ENCODE assay signal across 8 mouse cellular contexts in the genomic region with DNA sequence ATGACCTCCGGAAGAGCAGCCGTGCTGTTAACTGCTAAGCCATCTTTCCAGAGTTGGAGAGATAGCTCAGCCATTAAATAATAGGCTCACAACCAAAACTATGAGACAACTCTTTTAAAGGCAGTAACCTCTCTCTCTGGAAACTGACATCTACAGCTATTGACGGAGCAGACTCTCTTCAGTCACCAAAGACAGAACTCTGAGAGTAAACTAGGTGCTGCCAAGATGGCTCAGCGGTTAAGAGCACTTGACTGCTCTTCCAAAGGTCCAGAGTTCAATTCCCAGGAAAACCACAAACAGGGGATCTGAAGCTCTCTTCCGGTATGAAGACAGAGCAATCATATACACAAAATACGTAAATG. TPM values are rescaled to one million over a fixed set of nuclear protein-coding genes. Genes with fewer than 3 reads are reported as not detected.
A peak's percentile ranks its signal among the peaks of the same experiment; 100 is the strongest.
DNase-seq lines count a peak whose midpoint lies in the region; ATAC-seq and TF ChIP-seq lines count a peak whose summit lies in the region.

No protein-coding gene starts in this region.

- H3K36me3 ChIP-seq in embryonic facial prominence, embryonic 14.5 days (ENCODE audit: control insufficient read depth, insufficient read depth, low read length): no peaks in the 10 kb centered on the region; the same call in 1 of the 2 replicates
- no peaks in the 10 kb centered on the region for H3K36me3 ChIP-seq in intestine, postnatal 0 days (ENCODE audit: control insufficient read depth, insufficient read depth)
- H3K36me3 ChIP-seq in neural tube, embryonic 13.5 days: no peaks in the 10 kb centered on the region

- H3K27me3 ChIP-seq in embryonic facial prominence, embryonic 14.5 days (replicated peaks; ENCODE audit: control insufficient read depth, insufficient read depth, low read length): no peaks in the 10 kb centered on the region
- no peaks in the 10 kb centered on the region; the same call in 1 of the 2 replicates for H3K27me3 ChIP-seq in intestine, postnatal 0 days (replicated peaks; ENCODE audit: control insufficient read depth, insufficient read depth, low read length)
- no peaks in the 10 kb centered on the region for H3K27me3 ChIP-seq in neural tube, embryonic 13.5 days

- TF ChIP-seq CTCF in lung, adult 2 months (IDR thresholded peaks at IDR 0.05; ENCODE audit: insufficient read depth, low read length): no peak
- no peak for TF ChIP-seq CTCF in intestine, postnatal 0 days (IDR thresholded peaks at IDR 0.05; ENCODE audit: low read depth)

- peak overlapping the region; percentile 50 for H3K4me3 ChIP-seq in lung, adult 2 months (replicated peaks; ENCODE audit: extremely low read depth, low read depth, low read length)
- peak overlapping the region; percentile 63 for H3K4me3 ChIP-seq in embryonic facial prominence, embryonic 14.5 days (ENCODE audit: low read depth, low read length)
- H3K4me3 ChIP-seq in intestine, postnatal 0 days (ENCODE audit: low read depth, low read length): peak overlapping the region; percentile 70
- H3K4me3 ChIP-seq in neural tube, embryonic 13.5 days: peak overlapping the region; percentile 91

- peak overlapping the region; percentile 39; the same call in 1 of the 2 replicates for H3K9ac ChIP-seq in embryonic facial prominence, embryonic 14.5 days (ENCODE audit: low read depth, low read length)
- H3K9ac ChIP-seq in intestine, postnatal 0 days (ENCODE audit: low read depth, low read length): no peak overlapping the region
- H3K9ac ChIP-seq in neural tube, embryonic 13.5 days: peak overlapping the region; percentile 91

- no peak for DNase-seq in lung, adult 2 months
- DNase-seq in lung, postnatal 4 days: no peak
- no peak for DNase-seq in embryonic facial prominence, embryonic 14.5 days (ENCODE audit: low spot score)
- no peak for DNase-seq in gastrocnemius, adult 18-20 months (ENCODE audit: low spot score)
- no peak for DNase-seq in thymus, postnatal 0 days (ENCODE audit: low spot score)

- H3K27ac ChIP-seq in embryonic facial prominence, embryonic 14.5 days (replicated peaks; ENCODE audit: low read depth, low read length): no peak overlapping the region; the same call in 1 of the 2 replicates
- H3K27ac ChIP-seq in intestine, postnatal 0 days (ENCODE audit: low read depth, low read length): 0 out of 2 replicates have a peak overlapping the region, but pooled peaks have one; percentile 88
- peak overlapping the region; percentile 91; the same call in 1 of the 2 replicates for H3K27ac ChIP-seq in neural tube, embryonic 13.5 days (replicated peaks)

- H3K4me2 ChIP-seq in embryonic facial prominence, embryonic 14.5 days (ENCODE audit: low read depth, low read length): peak overlapping the region; percentile 76
- peak overlapping the region; percentile 85 for H3K4me2 ChIP-seq in intestine, postnatal 0 days (replicated peaks; ENCODE audit: low read depth)
- peak overlapping the region; percentile 95 for H3K4me2 ChIP-seq in neural tube, embryonic 13.5 days

- TF ChIP-seq POLR2A in lung, adult 2 months (IDR thresholded peaks at IDR 0.05; ENCODE audit: borderline replicate concordance, extremely low read depth, low read depth, low read length): no peak

- no peak for ATAC-seq in embryonic facial prominence, embryonic 14.5 days (ENCODE audit: low read depth)
- peak; percentile 35 for ATAC-seq in intestine, postnatal 0 days
- ATAC-seq in neural tube, embryonic 13.5 days (ENCODE audit: low read depth): no peak; the same call in 1 of the 2 replicates
- no peak for ATAC-seq in frontal cortex, adult (ENCODE audit: low TSS enrichment)

- 13% methylated on average over 6 of the region's 6 CpGs for WGBS in lung, adult 2 months
- WGBS in embryonic facial prominence, embryonic 14.5 days: 18% methylated on average over 6 of the region's 6 CpGs
- 18% methylated on average over 6 of the region's 6 CpGs for WGBS in intestine, postnatal 0 days
- WGBS in neural tube, embryonic 13.5 days: 20% methylated on average over 6 of the region's 6 CpGs

- H3K9me3 ChIP-seq in embryonic facial prominence, embryonic 14.5 days (ENCODE audit: control insufficient read depth, low read length): no peaks in the 10 kb centered on the region
- H3K9me3 ChIP-seq in intestine, postnatal 0 days (ENCODE audit: control insufficient read depth): no peaks in the 10 kb centered on the region
- H3K9me3 ChIP-seq in neural tube, embryonic 13.5 days: no peaks in the 10 kb centered on the region

- 0 out of 2 replicates have a peak, but pooled peaks cover 4% of the 10 kb centered on the region for H3K4me1 ChIP-seq in lung, adult 2 months (ENCODE audit: control insufficient read depth, insufficient read depth, low read length)
- peaks cover 11% of the 10 kb centered on the region for H3K4me1 ChIP-seq in embryonic facial prominence, embryonic 14.5 days (ENCODE audit: control insufficient read depth, insufficient read depth, low read length)
- no peaks in the 10 kb centered on the region for H3K4me1 ChIP-seq in intestine, postnatal 0 days (replicated peaks; ENCODE audit: control insufficient read depth, insufficient read depth, low read length)
- H3K4me1 ChIP-seq in neural tube, embryonic 13.5 days (replicated peaks): peaks cover 24% of the 10 kb centered on the region

RNA-seq across cellular contexts. Expression of a gene that starts 0.4 kb away (rescaled TPM):
- polyA plus RNA-seq in lung, adult 2 months (2012; rRNA removed): 195 and 264 TPM in 2 replicates
- polyA plus RNA-seq in embryonic facial prominence, embryonic 14.5 days (2014; fragmentation: Nextera tagmentation; extraction: Ambion mirVana): 78.0 and 81.0 TPM in 2 replicates
- polyA plus RNA-seq in intestine, postnatal 0 days (2015; fragmentation: Nextera tagmentation; extraction: Ambion mirVana): 58.4 and 59.8 TPM in 2 replicates
- polyA plus RNA-seq in neural tube, embryonic 13.5 days (2015; fragmentation: Nextera tagmentation; extraction: Ambion mirVana): 80.2 and 85.5 TPM in 2 replicates
- 10 to 100 TPM; 46.7 to 51.6 TPM for total RNA-seq in gastrocnemius, adult 18-20 months (2021)
- polyA plus RNA-seq in thymus, postnatal 0 days (2015; fragmentation: Nextera tagmentation; extraction: Ambion mirVana): 154 and 160 TPM in 2 replicates

RNA-seq across cellular contexts. Expression of a gene that starts 8.7 kb away (rescaled TPM):
- 22.4 and 23.6 TPM in 2 replicates for polyA plus RNA-seq in lung, adult 2 months (2012; rRNA removed)
- polyA plus RNA-seq in embryonic facial prominence, embryonic 14.5 days (2014; fragmentation: Nextera tagmentation; extraction: Ambion mirVana): 7.8 and 8.2 TPM in 2 replicates
- polyA plus RNA-seq in intestine, postnatal 0 days (2015; fragmentation: Nextera tagmentation; extraction: Ambion mirVana): 2.0 and 2.5 TPM in 2 replicates
- polyA plus RNA-seq in neural tube, embryonic 13.5 days (2015; fragmentation: Nextera tagmentation; extraction: Ambion mirVana): 2.9 TPM in 2 replicates
- 1 to 10 TPM; 2.1 to 3.3 TPM for total RNA-seq in gastrocnemius, adult 18-20 months (2021)
- 4.7 and 5.1 TPM in 2 replicates for polyA plus RNA-seq in thymus, postnatal 0 days (2015; fragmentation: Nextera tagmentation; extraction: Ambion mirVana)

RNA-seq across cellular contexts. Expression of a gene that starts 13.8 kb away (rescaled TPM):
- 3.8 and 5.0 TPM in 2 replicates for polyA plus RNA-seq in lung, adult 2 months (2012; rRNA removed)
- polyA plus RNA-seq in embryonic facial prominence, embryonic 14.5 days (2014; fragmentation: Nextera tagmentation; extraction: Ambion mirVana): 22.2 and 23.6 TPM in 2 replicates
- 5.6 and 5.9 TPM in 2 replicates for polyA plus RNA-seq in intestine, postnatal 0 days (2015; fragmentation: Nextera tagmentation; extraction: Ambion mirVana)
- polyA plus RNA-seq in neural tube, embryonic 13.5 days (2015; fragmentation: Nextera tagmentation; extraction: Ambion mirVana): 28.7 and 29.0 TPM in 2 replicates
- 10 to 100 TPM; 10.8 to 11.5 TPM for total RNA-seq in gastrocnemius, adult 18-20 months (2021)
- 20.9 and 23.6 TPM in 2 replicates for polyA plus RNA-seq in thymus, postnatal 0 days (2015; fragmentation: Nextera tagmentation; extraction: Ambion mirVana)

RNA-seq across cellular contexts. Expression of a gene that starts 57.9 kb away (rescaled TPM):
- polyA plus RNA-seq in lung, adult 2 months (2012; rRNA removed): 30.3 and 35.4 TPM in 2 replicates
- polyA plus RNA-seq in embryonic facial prominence, embryonic 14.5 days (2014; fragmentation: Nextera tagmentation; extraction: Ambion mirVana): 32.9 and 33.7 TPM in 2 replicates
- polyA plus RNA-seq in intestine, postnatal 0 days (2015; fragmentation: Nextera tagmentation; extraction: Ambion mirVana): 7.3 and 7.7 TPM in 2 replicates
- polyA plus RNA-seq in neural tube, embryonic 13.5 days (2015; fragmentation: Nextera tagmentation; extraction: Ambion mirVana): 24.4 and 25.3 TPM in 2 replicates
- 1 to 10 TPM; 3.3 to 4.7 TPM for total RNA-seq in gastrocnemius, adult 18-20 months (2021)
- polyA plus RNA-seq in thymus, postnatal 0 days (2015; fragmentation: Nextera tagmentation; extraction: Ambion mirVana): 9.3 and 10.6 TPM in 2 replicates
